Mouse (Mus musculus) left cerebral cortex, adult 18-20 months (tissue): ENCODE results near the gene Stmn1. TPM values are rescaled to one million over a fixed set of nuclear protein-coding genes. Genes with fewer than 3 reads are reported as not detected.

Experiments
- DNase-seq, 2 experiments: peaks; one replicate each; pipeline ENCODE4 v3.0.0; 2021 to 2022; ENCODE audit warnings: low spot score in 2 of 2, mixed read lengths in 1 of 2
- long read RNA-seq, 2 experiments: library from polyadenylated mRNA; stranded (forward); transcript quantifications; one replicate each; pipeline ENCODE4 v2.0.0; 2021
- total RNA-seq, 2 experiments: library from RNA; stranded (reverse); gene quantifications; 2 replicates each; pipeline ENCODE4 v1.2.3; 2021

Stmn1 gene
- 1,000 to 10,000 TPM; 1,034 to 1,073 TPM for total RNA-seq
- long read RNA-seq, experiment 1, transcript Stmn1-203 (4 exons, 967 nt) = minor isoform, 6 of 298 reads
- long read RNA-seq, experiment 1, transcript Stmn1-201 (5 exons, 1,060 nt) = major isoform, 276 of 298 reads
- long read RNA-seq, experiment 1, partial matches to known transcripts = 11 of 298 reads
- long read RNA-seq, experiment 1, other reads (novel, unspliced or antisense) = 4 of 298 reads
- long read RNA-seq, experiment 2, transcript Stmn1-201 (5 exons, 1,060 nt) = major isoform, 210 of 243 reads
- long read RNA-seq, experiment 2, transcript Stmn1-203 (4 exons, 967 nt) = minor isoform, 10 of 243 reads
- long read RNA-seq, experiment 2, partial matches to known transcripts = 16 of 243 reads
- long read RNA-seq, experiment 2, other reads (novel, unspliced or antisense) = 7 of 243 reads

- DNase-seq = peak; percentile 94 to 96
These were observed at the start of gene Stmn1 for GRCm38 (mm10) chr4:134468215-134468575. Gene Stmn1, plus strand, starts transcription at chr4:134468320.

GRCm38 (mm10) chr4:134421971-134422370 is 46.1 kb upstream of the Stmn1 start:
- no peak for DNase-seq

- no peak for DNase-seq
These were observed 44.2 kb upstream of the Stmn1 start for GRCm38 (mm10) chr4:134423949-134424348.

- DNase-seq = peak in 1 of 2 experiments; percentile 67
These were observed 43.0 kb upstream of the Stmn1 start for GRCm38 (mm10) chr4:134425088-134425487.

GRCm38 (mm10) chr4:134430381-134431004 is 37.6 kb upstream of the Stmn1 start:
- peak; percentile 90 to 94 for DNase-seq

GRCm38 (mm10) chr4:134432686-134433360 is 35.3 kb upstream of the Stmn1 start:
- DNase-seq = no peak

GRCm38 (mm10) chr4:134436185-134436584 is 31.9 kb upstream of the Stmn1 start:
- DNase-seq = no peak

- DNase-seq = no peak
These were observed 31.5 kb upstream of the Stmn1 start for GRCm38 (mm10) chr4:134436659-134437058.

GRCm38 (mm10) chr4:134439119-134439518 is 29.0 kb upstream of the Stmn1 start:
- no peak for DNase-seq

- DNase-seq = no peak
These were observed 28.2 kb upstream of the Stmn1 start for GRCm38 (mm10) chr4:134439919-134440318.

- DNase-seq = no peak
These were observed 25.9 kb upstream of the Stmn1 start for GRCm38 (mm10) chr4:134442216-134442615.

- DNase-seq = no peak
These were observed 24.5 kb upstream of the Stmn1 start for GRCm38 (mm10) chr4:134443589-134443988.

- DNase-seq = peak; percentile 45 to 58
These were observed 23.2 kb upstream of the Stmn1 start for GRCm38 (mm10) chr4:134444949-134445348.

- DNase-seq = no peak
These were observed 22.6 kb upstream of the Stmn1 start for GRCm38 (mm10) chr4:134445489-134445888.

GRCm38 (mm10) chr4:134447966-134448365 is 20.2 kb upstream of the Stmn1 start:
- DNase-seq = no peak

- DNase-seq = peak; percentile 40 to 43
These were observed 18.3 kb upstream of the Stmn1 start for GRCm38 (mm10) chr4:134449595-134450391.

- peak; percentile 53 to 78 for DNase-seq
These were observed 17.5 kb upstream of the Stmn1 start for GRCm38 (mm10) chr4:134450392-134451195.

- DNase-seq = no peak
These were observed 16.6 kb upstream of the Stmn1 start for GRCm38 (mm10) chr4:134451484-134451883.

- peak in 1 of 2 experiments; percentile 43 for DNase-seq
These were observed 14.3 kb upstream of the Stmn1 start for GRCm38 (mm10) chr4:134453619-134454400.
